Mouse (Mus musculus) kidney, embryonic 14.5 days (tissue): ENCODE data around the gene Kcnj9. TPM values are rescaled to one million over a fixed set of nuclear protein-coding genes. Genes with fewer than 3 reads are reported as not detected.

Experiments
- ATAC-seq: fragments of 200-750 bp; cut with Nextera tagmentation; 2 replicates; pipeline ENCODE4 v1.8.0; 2017; ENCODE audit warnings: moderate number of reproducible peaks, mild to moderate bottlenecking, moderate TSS enrichment, moderate library complexity; ENCODE audit not compliant: low FRiP score, low TSS enrichment
- H3K27ac ChIP-seq: fragments of 300-500 bp; sonication (generic); 2 replicates; pipeline ENCODE4 v1.5.1; 2014; ENCODE audit warnings: low read depth, mild to moderate bottlenecking, low read length, moderate library complexity, mixed read lengths
- H3K27me3 ChIP-seq: fragments of 300-500 bp; sonication (generic); 2 replicates; pipeline ENCODE4 v1.6.1; 2014; ENCODE audit warnings: mild to moderate bottlenecking, low read length; ENCODE audit not compliant: control insufficient read depth, insufficient read depth
- H3K36me3 ChIP-seq: fragments of 300-500 bp; sonication (generic); 2 replicates; pipeline ENCODE4 v1.6.1; 2014; ENCODE audit warnings: low read length, mixed read lengths; ENCODE audit not compliant: control insufficient read depth, insufficient read depth
- H3K4me1 ChIP-seq: fragments of 300-500 bp; sonication (generic); 2 replicates; pipeline ENCODE4 v1.6.1; 2014; ENCODE audit warnings: low read length, mixed read lengths; ENCODE audit not compliant: control insufficient read depth, insufficient read depth
- H3K4me2 ChIP-seq: fragments of 300-500 bp; sonication (generic); replicated peaks from 2 replicates; pipeline ENCODE4 v1.6.1; 2014; ENCODE audit warnings: low read depth, mild to moderate bottlenecking, low read length
- H3K4me3 ChIP-seq: fragments of 300-500 bp; sonication (generic); 2 replicates; pipeline ENCODE4 v1.5.1; 2014; ENCODE audit warnings: mild to moderate bottlenecking, low read length
- H3K9ac ChIP-seq: fragments of 300-500 bp; sonication (generic); 2 replicates; pipeline ENCODE4 v1.6.1; 2014; ENCODE audit warnings: low read depth, mild to moderate bottlenecking, low read length, moderate library complexity
- H3K9me3 ChIP-seq: fragments of 300-500 bp; sonication (generic); 2 replicates; pipeline ENCODE4 v1.6.1; 2016; ENCODE audit warnings: low read length; ENCODE audit not compliant: control insufficient read depth
- WGBS: fragments of 180-500 bp; shearing (Covaris S2); extraction: QIAGEN DNeasy Blood & Tissue Kit; methylation state at CpG from one replicate; pipeline ENCODE4 v1.1.7; 2014; 5-methylcytosine and 5-hydroxymethylcytosine counted together
- polyA plus RNA-seq: library from polyadenylated mRNA; unstranded; fragments of >200 nt; fragmentation: Nextera tagmentation; extraction: Ambion mirVana; gene quantifications from 2 replicates; pipeline ENCODE4 v1.2.1, GENCODE M21; 2014

The Kcnj9 gene
- polyA plus RNA-seq, 1 experiment from 2014 or later = not detected

GRCm38 (mm10) chr1:172328041-172328440, 1.1 kb downstream of the Kcnj9 start:
- no peak overlapping the region for H3K4me2 ChIP-seq
- no peak for ATAC-seq
- no peaks in the 10 kb centered on the region for H3K4me1 ChIP-seq
- peaks cover 44% of the 10 kb centered on the region for H3K27me3 ChIP-seq
- 77% methylated on average over 3 of the region's 3 CpGs for WGBS
- no peaks in the 10 kb centered on the region for H3K36me3 ChIP-seq
- no peak overlapping the region for H3K4me3 ChIP-seq
- no peak overlapping the region for H3K27ac ChIP-seq
- H3K9me3 ChIP-seq = no peaks in the 10 kb centered on the region
- H3K9ac ChIP-seq = no peak overlapping the region

- no peaks in the 10 kb centered on the region for H3K36me3 ChIP-seq
- WGBS = 74% methylated on average over 16 of the region's 16 CpGs
- H3K4me2 ChIP-seq = no peak overlapping the region
- H3K27me3 ChIP-seq = peaks cover 44% of the 10 kb centered on the region
- H3K4me1 ChIP-seq = no peaks in the 10 kb centered on the region
- no peak for ATAC-seq
- H3K9ac ChIP-seq = no peak overlapping the region
- no peaks in the 10 kb centered on the region for H3K9me3 ChIP-seq
- no peak overlapping the region for H3K4me3 ChIP-seq
- no peak overlapping the region for H3K27ac ChIP-seq
Observed at GRCm38 (mm10) chr1:172327206-172328001, 1.7 kb downstream of the Kcnj9 start.

- Histone ChIP-seq H3K27ac (no peak overlapping the region), H3K4me3 (peak overlapping the region; percentile 42), H3K4me2 (peak overlapping the region; percentile 71), H3K9ac (peak overlapping the region; percentile 38; the same call in 1 of the 2 replicates), H3K4me1 (no peaks in the 10 kb centered on the region), H3K9me3 (no peaks in the 10 kb centered on the region), H3K36me3 (no peaks in the 10 kb centered on the region), H3K27me3 (peaks cover 44% of the 10 kb centered on the region)
- ATAC-seq = no peak
- WGBS = 63% methylated on average over 11 of the region's 11 CpGs
Observed at GRCm38 (mm10) chr1:172326684-172327083, 2.4 kb downstream of the Kcnj9 start.

- peak; percentile 58 for ATAC-seq
- Histone ChIP-seq H3K9me3 (no peaks in the 10 kb centered on the region), H3K27me3 (peaks cover 44% of the 10 kb centered on the region), H3K36me3 (no peaks in the 10 kb centered on the region), H3K4me1 (no peaks in the 10 kb centered on the region), H3K4me3 (peak overlapping the region; percentile 42), H3K4me2 (peak overlapping the region; percentile 71), H3K9ac (peak overlapping the region; percentile 38; the same call in 1 of the 2 replicates), H3K27ac (no peak overlapping the region)
- WGBS = 23% methylated on average over 94 of the region's 94 CpGs
Observed at GRCm38 (mm10) chr1:172325680-172326535, 3.2 kb downstream of the Kcnj9 start.

- no peak overlapping the region for H3K9ac ChIP-seq
- H3K9me3 ChIP-seq = no peaks in the 10 kb centered on the region
- no peak overlapping the region for H3K4me2 ChIP-seq
- peak; percentile 73 for ATAC-seq
- H3K27ac ChIP-seq = no peak overlapping the region
- 0 out of 2 replicates have a peak, but pooled peaks cover under 1% of the 10 kb centered on the region for H3K4me1 ChIP-seq
- H3K4me3 ChIP-seq = no peak overlapping the region
- peaks cover 37% of the 10 kb centered on the region for H3K27me3 ChIP-seq
- H3K36me3 ChIP-seq = no peaks in the 10 kb centered on the region; the same call in 1 of the 2 replicates
- WGBS = 13% methylated on average over 7 of the region's 7 CpGs
Observed at GRCm38 (mm10) chr1:172324725-172325124, 4.4 kb downstream of the Kcnj9 start.

- Histone ChIP-seq H3K9ac (no peak overlapping the region), H3K4me3 (no peak overlapping the region), H3K9me3 (no peaks in the 10 kb centered on the region), H3K27me3 (peaks cover 33% of the 10 kb centered on the region), H3K36me3 (peaks cover 3% of the 10 kb centered on the region; the same call in 1 of the 2 replicates), H3K4me1 (0 out of 2 replicates have a peak, but pooled peaks cover 2% of the 10 kb centered on the region), H3K4me2 (no peak overlapping the region), H3K27ac (no peak overlapping the region)
- WGBS = 74% methylated on average over 6 of the region's 6 CpGs
- ATAC-seq = no peak
Observed at GRCm38 (mm10) chr1:172323801-172324359, 5.2 kb downstream of the Kcnj9 start.

GRCm38 (mm10) chr1:172323298-172323697, 5.8 kb downstream of the Kcnj9 start:
- Histone ChIP-seq H3K27me3 (peaks cover 28% of the 10 kb centered on the region), H3K4me2 (no peak overlapping the region), H3K4me1 (0 out of 2 replicates have a peak, but pooled peaks cover 2% of the 10 kb centered on the region), H3K4me3 (no peak overlapping the region), H3K27ac (no peak overlapping the region), H3K9me3 (no peaks in the 10 kb centered on the region), H3K36me3 (peaks cover 6% of the 10 kb centered on the region), H3K9ac (no peak overlapping the region)
- WGBS = 55% methylated on average over 5 of the region's 5 CpGs
- ATAC-seq = no peak

GRCm38 (mm10) chr1:172322725-172323124, 6.4 kb downstream of the Kcnj9 start:
- H3K27ac ChIP-seq = no peak overlapping the region
- no peak for ATAC-seq
- WGBS = 61% methylated on average over 13 of the region's 13 CpGs

More at GRCm38 (mm10) chr1:172322725-172323124, 6.4 kb downstream of the Kcnj9 start:
- no peaks in the 10 kb centered on the region for H3K9me3 ChIP-seq
- 0 out of 2 replicates have a peak, but pooled peaks cover 2% of the 10 kb centered on the region for H3K4me1 ChIP-seq
- no peak overlapping the region for H3K4me3 ChIP-seq
- H3K9ac ChIP-seq = no peak overlapping the region
- H3K27me3 ChIP-seq = peaks cover 22% of the 10 kb centered on the region
- no peak overlapping the region for H3K4me2 ChIP-seq
- peaks cover 11% of the 10 kb centered on the region for H3K36me3 ChIP-seq
